8 mouse cellular contexts compared by ENCODE assay signal in the genomic region with DNA sequence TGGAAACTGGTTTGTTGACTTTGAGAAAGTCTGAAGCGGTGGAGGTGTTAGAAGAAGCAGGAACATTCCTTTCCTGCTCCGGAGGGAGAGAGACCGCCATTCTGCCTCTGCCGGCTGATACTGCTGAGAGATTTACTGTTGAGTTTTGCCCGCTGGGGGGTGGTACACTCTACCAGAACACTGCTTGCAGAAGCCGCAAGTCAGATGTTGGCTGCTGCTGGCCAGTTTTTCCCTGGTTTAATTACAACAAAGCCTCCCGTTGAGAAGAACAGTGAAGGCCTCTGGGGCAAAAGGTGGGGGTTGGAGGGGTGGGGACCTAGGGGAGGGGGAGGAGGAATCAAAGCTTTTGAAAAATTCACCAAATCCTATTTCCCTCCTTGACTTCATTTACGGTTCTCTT. TPM values are rescaled to one million over a fixed set of nuclear protein-coding genes. Genes with fewer than 3 reads are reported as not detected.
A peak's percentile ranks its signal among the peaks of the same experiment; 100 is the strongest.
DNase-seq lines count a peak whose midpoint lies in the region; ATAC-seq and TF ChIP-seq lines count a peak whose summit lies in the region.

No protein-coding gene starts in this region.

- peaks cover 20% of the 10 kb centered on the region for H3K4me1 ChIP-seq in embryonic facial prominence, embryonic 12.5 days
- peaks cover 9% of the 10 kb centered on the region for H3K4me1 ChIP-seq in heart, embryonic 10.5 days
- peaks cover 11% of the 10 kb centered on the region; the same call in 1 of the 2 replicates for H3K4me1 ChIP-seq in kidney, embryonic 14.5 days (ENCODE audit: control insufficient read depth, insufficient read depth, low read length)
- H3K4me1 ChIP-seq in limb, embryonic 12.5 days (replicated peaks), result peaks cover 36% of the 10 kb centered on the region
- H3K4me1 ChIP-seq in midbrain, postnatal 0 days (ENCODE audit: insufficient read depth, low read length), result peaks cover 7% of the 10 kb centered on the region; the same call in 1 of the 2 replicates

- peak overlapping the region; percentile 57 for H3K4me2 ChIP-seq in embryonic facial prominence, embryonic 12.5 days (replicated peaks)
- peak overlapping the region; percentile 34 for H3K4me2 ChIP-seq in kidney, embryonic 14.5 days (replicated peaks; ENCODE audit: low read depth, low read length)
- H3K4me2 ChIP-seq in limb, embryonic 12.5 days, result peak overlapping the region; percentile 63
- peak overlapping the region; percentile 62 for H3K4me2 ChIP-seq in midbrain, postnatal 0 days (ENCODE audit: low read depth, low read length, poor library complexity, severe bottlenecking)

- WGBS in embryonic facial prominence, embryonic 12.5 days, result 2% methylated on average over 8 of the region's 8 CpGs
- WGBS in heart, embryonic 10.5 days, result 6% methylated on average over 8 of the region's 8 CpGs
- 2% methylated on average over 8 of the region's 8 CpGs for WGBS in kidney, embryonic 14.5 days
- WGBS in limb, embryonic 12.5 days, result under 1% methylated on average over 8 of the region's 8 CpGs
- WGBS in midbrain, postnatal 0 days, result 1% methylated on average over 8 of the region's 8 CpGs

- H3K4me3 ChIP-seq in embryonic facial prominence, embryonic 12.5 days, result peak overlapping the region; percentile 46
- H3K4me3 ChIP-seq in heart, embryonic 10.5 days, result peak overlapping the region; percentile 69
- peak overlapping the region; percentile 21 for H3K4me3 ChIP-seq in kidney, embryonic 14.5 days (ENCODE audit: low read length)
- peak overlapping the region; percentile 64 for H3K4me3 ChIP-seq in limb, embryonic 12.5 days (replicated peaks)
- peak overlapping the region; percentile 53 for H3K4me3 ChIP-seq in midbrain, postnatal 0 days (ENCODE audit: low read depth, low read length)

- H3K9me3 ChIP-seq in embryonic facial prominence, embryonic 12.5 days, result no peaks in the 10 kb centered on the region
- no peaks in the 10 kb centered on the region for H3K9me3 ChIP-seq in heart, embryonic 10.5 days
- no peaks in the 10 kb centered on the region for H3K9me3 ChIP-seq in kidney, embryonic 14.5 days (ENCODE audit: control insufficient read depth, low read length)
- no peaks in the 10 kb centered on the region for H3K9me3 ChIP-seq in limb, embryonic 12.5 days
- no peaks in the 10 kb centered on the region for H3K9me3 ChIP-seq in midbrain, postnatal 0 days (ENCODE audit: low read length)

- DNase-seq in CD4-positive, CD25-positive, alpha-beta regulatory T cell, adult 2 months (ENCODE audit: low read depth, low spot score), result peak; percentile 2
- peak; percentile 90 for DNase-seq in heart, embryonic 10.5 days (ENCODE audit: low spot score)
- DNase-seq in midbrain, postnatal 0 days (ENCODE audit: low spot score), result peak; percentile 93
- peak; percentile 23 for DNase-seq in urinary bladder, adult 2 months (ENCODE audit: low spot score)

- no peaks in the 10 kb centered on the region for H3K27me3 ChIP-seq in embryonic facial prominence, embryonic 12.5 days
- H3K27me3 ChIP-seq in heart, embryonic 10.5 days (ENCODE audit: insufficient read depth, poor library complexity, severe bottlenecking), result no peaks in the 10 kb centered on the region
- H3K27me3 ChIP-seq in kidney, embryonic 14.5 days (ENCODE audit: control insufficient read depth, insufficient read depth, low read length), result no peaks in the 10 kb centered on the region
- H3K27me3 ChIP-seq in limb, embryonic 12.5 days, result peaks cover under 1% of the 10 kb centered on the region; the same call in 1 of the 2 replicates
- H3K27me3 ChIP-seq in midbrain, postnatal 0 days (ENCODE audit: insufficient read depth, low read length), result no peaks in the 10 kb centered on the region

- peak overlapping the region; percentile 74 for H3K27ac ChIP-seq in embryonic facial prominence, embryonic 12.5 days
- H3K27ac ChIP-seq in heart, embryonic 10.5 days, result peak overlapping the region; percentile 42; the same call in 1 of the 2 replicates
- no peak overlapping the region for H3K27ac ChIP-seq in kidney, embryonic 14.5 days (ENCODE audit: low read depth, low read length)
- peak overlapping the region; percentile 26 for H3K27ac ChIP-seq in limb, embryonic 12.5 days
- peak overlapping the region; percentile 33 for H3K27ac ChIP-seq in midbrain, postnatal 0 days (ENCODE audit: low read depth, low read length)

- no peak for ATAC-seq in CD4-positive, CD25-positive, alpha-beta regulatory T cell, adult 4 months
- peak; percentile 65; the same call in 1 of the 2 replicates for ATAC-seq in embryonic facial prominence, embryonic 12.5 days (ENCODE audit: insufficient number of reproducible peaks, insufficient read depth, low FRiP score, low TSS enrichment)
- peak; percentile 37; the same call in 1 of the 2 replicates for ATAC-seq in kidney, embryonic 14.5 days (ENCODE audit: low FRiP score, low TSS enrichment)
- peak; percentile 16; the same call in 1 of the 2 replicates for ATAC-seq in limb, embryonic 12.5 days (ENCODE audit: insufficient number of reproducible peaks, insufficient read depth, low FRiP score, low TSS enrichment, low read depth)
- ATAC-seq in midbrain, postnatal 0 days (ENCODE audit: low FRiP score), result peak; percentile 61; the same call in 1 of the 2 replicates

- H3K36me3 ChIP-seq in embryonic facial prominence, embryonic 12.5 days, result no peaks in the 10 kb centered on the region
- H3K36me3 ChIP-seq in heart, embryonic 10.5 days, result peaks cover under 1% of the 10 kb centered on the region; the same call in 1 of the 2 replicates
- no peaks in the 10 kb centered on the region for H3K36me3 ChIP-seq in kidney, embryonic 14.5 days (ENCODE audit: control insufficient read depth, insufficient read depth, low read length)
- H3K36me3 ChIP-seq in limb, embryonic 12.5 days, result 0 out of 2 replicates have a peak, but pooled peaks cover 1% of the 10 kb centered on the region
- no peaks in the 10 kb centered on the region for H3K36me3 ChIP-seq in midbrain, postnatal 0 days (ENCODE audit: insufficient read depth, low read length)

- peak overlapping the region; percentile 36 for H3K9ac ChIP-seq in embryonic facial prominence, embryonic 12.5 days
- H3K9ac ChIP-seq in kidney, embryonic 14.5 days (ENCODE audit: low read depth, low read length), result peak overlapping the region; percentile 9; the same call in 1 of the 2 replicates
- H3K9ac ChIP-seq in limb, embryonic 12.5 days (replicated peaks), result peak overlapping the region; percentile 8
- H3K9ac ChIP-seq in midbrain, postnatal 0 days (replicated peaks; ENCODE audit: low read length, poor library complexity, severe bottlenecking), result peak overlapping the region; percentile 61; the same call in 1 of the 2 replicates

- TF ChIP-seq CTCF in midbrain, postnatal 0 days (IDR thresholded peaks at IDR 0.05), result peak; percentile 88

RNA-seq across cellular contexts. Expression of a gene that starts 3.0 kb away (rescaled TPM):
- under 1 TPM in 1 of 2 experiments, not detected in 1; 0.08 TPM for polyA plus RNA-seq in CD4-positive, CD25-positive, alpha-beta regulatory T cell, adult 4 months (2017; shearing (Covaris generic))
- 77.2 and 86.0 TPM in 2 replicates for polyA plus RNA-seq in embryonic facial prominence, embryonic 12.5 days (2016; fragmentation: Nextera tagmentation; extraction: Ambion mirVana)
- 42.0 and 64.3 TPM in 2 replicates for polyA plus RNA-seq in heart, embryonic 10.5 days (2016; fragmentation: Nextera tagmentation; extraction: Ambion mirVana)
- polyA plus RNA-seq in kidney, embryonic 14.5 days (2014; fragmentation: Nextera tagmentation; extraction: Ambion mirVana), result 18.6 and 27.5 TPM in 2 replicates
- polyA plus RNA-seq in limb, embryonic 12.5 days (2016; fragmentation: Nextera tagmentation; extraction: Ambion mirVana), result 51.9 and 58.2 TPM in 2 replicates
- 33.3 and 33.6 TPM in 2 replicates for total RNA-seq in midbrain, postnatal 0 days (2014; rRNA removed)
- 22.9 and 25.3 TPM in 2 replicates for polyA plus RNA-seq in midbrain, postnatal 0 days (2015; fragmentation: Nextera tagmentation; extraction: Ambion mirVana)
- polyA plus RNA-seq in urinary bladder, adult 2 months (2012; rRNA removed), result 13.8 and 14.9 TPM in 2 replicates

Comparison
In these comparisons a context has a peak if more than half of its experiments do, and no peak if none do; other contexts are left out.
1. DNase-seq: peak in every context shown above with its lines; median percentile 93 in midbrain, postnatal 0 days; 90 in heart, embryonic 10.5 days; 23 in urinary bladder, adult 2 months; 2 in CD4-positive, CD25-positive, alpha-beta regulatory T cell, adult 2 months.
2. H3K9ac ChIP-seq: peak in every context shown above with its lines; median percentile 61 in midbrain, postnatal 0 days; 36 in embryonic facial prominence, embryonic 12.5 days; 9 in kidney, embryonic 14.5 days; 8 in limb, embryonic 12.5 days.
3. RNA of a gene that starts 3.0 kb away (polyA plus RNA-seq): 77.2 to 86.0 TPM in embryonic facial prominence, embryonic 12.5 days, 42.0 to 64.3 TPM in heart, embryonic 10.5 days, 51.9 to 58.2 TPM in limb, embryonic 12.5 days, 18.6 to 27.5 TPM in kidney, embryonic 14.5 days, 22.9 to 25.3 TPM in midbrain, postnatal 0 days and 13.8 to 14.9 TPM in urinary bladder, adult 2 months; 0.08 TPM in CD4-positive, CD25-positive, alpha-beta regulatory T cell, adult 4 months; every median in the first group is over 10 times any median in the second.
4. Peak in every context shown above with its lines, with median percentiles within 50 percentile points of each other: H3K4me2 ChIP-seq and H3K4me3 ChIP-seq.